Mouse (Mus musculus) adrenal gland, postnatal 36 days (tissue): Measurements from ENCODE around the gene Elk3. TPM values are rescaled to one million over a fixed set of nuclear protein-coding genes. Genes with fewer than 3 reads are reported as not detected.
A peak's percentile ranks its signal among the peaks of the same experiment; 100 is the strongest.
"Not testable (repeated sequence)": the region's sequence is repeated elsewhere in the genome, so short reads cannot be mapped to it uniquely, and the experiment has no call there.

ENCODE experiments used
- DNase-seq, 2 experiments: peaks; one replicate each; pipeline ENCODE4 v3.0.0; 2021; ENCODE audit warnings: mixed read lengths in 1 of 2
- long read RNA-seq, 2 experiments: library from polyadenylated mRNA; stranded (forward); transcript quantifications; one replicate each; pipeline ENCODE4 v2.0.0; 2021; ENCODE audit warnings: borderline sequencing depth in 2 of 2
- total RNA-seq, 2 experiments: library from RNA; stranded (reverse); gene quantifications; 2 replicates each; pipeline ENCODE4 v1.2.3; 2021

Elk3 gene
- total RNA-seq, result 10 to 100 TPM; 40.2 to 42.0 TPM
- long read RNA-seq, experiment 1, full-length matches to known transcripts, result 5 of 22 reads
- long read RNA-seq, experiment 1, partial matches to known transcripts, result 11 of 22 reads
- long read RNA-seq, experiment 1, other reads (novel, unspliced or antisense), result 6 of 22 reads
- long read RNA-seq, experiment 2, full-length matches to known transcripts, result 6 of 11 reads
- long read RNA-seq, experiment 2, partial matches to known transcripts, result 2 of 11 reads
- long read RNA-seq, experiment 2, other reads (novel, unspliced or antisense), result 3 of 11 reads

GRCm38 (mm10) chr10:93310721-93311411, at the start of gene Elk3:
Elk3 (minus strand) TSS chr10:93311135.
- peak; percentile 59 to 75 for DNase-seq

- DNase-seq, result no peak
Measured at GRCm38 (mm10) chr10:93360623-93361022, 49.7 kb upstream of the Elk3 start.

GRCm38 (mm10) chr10:93360190-93360589, 49.3 kb upstream of the Elk3 start:
- not testable (repeated sequence) for DNase-seq

GRCm38 (mm10) chr10:93359339-93359863, 48.5 kb upstream of the Elk3 start:
- DNase-seq, result no peak

- no peak for DNase-seq
Measured at GRCm38 (mm10) chr10:93358878-93359277, 47.9 kb upstream of the Elk3 start.

- DNase-seq, result peak; percentile 25 to 51
Measured at GRCm38 (mm10) chr10:93357162-93357561, 46.2 kb upstream of the Elk3 start.

- no peak for DNase-seq
Measured at GRCm38 (mm10) chr10:93356122-93356521, 45.2 kb upstream of the Elk3 start.

GRCm38 (mm10) chr10:93355276-93355927, 44.5 kb upstream of the Elk3 start:
- peak in 1 of 2 experiments; percentile 17 for DNase-seq

- no peak for DNase-seq
Measured at GRCm38 (mm10) chr10:93353545-93354326, 42.8 kb upstream of the Elk3 start.

GRCm38 (mm10) chr10:93347918-93348505, 37.1 kb upstream of the Elk3 start:
- DNase-seq, result no peak

- DNase-seq, result peak in 1 of 2 experiments; percentile 22
Measured at GRCm38 (mm10) chr10:93347387-93347786, 36.5 kb upstream of the Elk3 start.

GRCm38 (mm10) chr10:93346208-93346936, 35.4 kb upstream of the Elk3 start:
- no peak for DNase-seq

GRCm38 (mm10) chr10:93345497-93345896, 34.6 kb upstream of the Elk3 start:
- no peak for DNase-seq

GRCm38 (mm10) chr10:93343469-93343868, 32.5 kb upstream of the Elk3 start:
- no peak for DNase-seq

- no peak for DNase-seq
Measured at GRCm38 (mm10) chr10:93342986-93343385, 32.1 kb upstream of the Elk3 start.

GRCm38 (mm10) chr10:93338526-93338925, 27.6 kb upstream of the Elk3 start:
- no peak for DNase-seq

- no peak for DNase-seq
Measured at GRCm38 (mm10) chr10:93336462-93336931, 25.6 kb upstream of the Elk3 start.

- DNase-seq, result peak; percentile 49 to 63
Measured at GRCm38 (mm10) chr10:93335828-93336461, 25.0 kb upstream of the Elk3 start.

- DNase-seq, result no peak
Measured at GRCm38 (mm10) chr10:93335001-93335400, 24.1 kb upstream of the Elk3 start.

GRCm38 (mm10) chr10:93333239-93333638, 22.3 kb upstream of the Elk3 start:
- DNase-seq, result no peak
